Comparison of ENCODE assay signal across 8 mouse cellular contexts in genomic region chr6:40689180-40689579, GRCm38 (mm10).
DNase-seq lines count a peak whose midpoint lies in the region; ATAC-seq and TF ChIP-seq lines count a peak whose summit lies in the region.

No protein-coding gene starts in this region.

- ATAC-seq in forebrain, embryonic 14.5 days, result peak; percentile 85

- H3K9me3 ChIP-seq in forebrain, embryonic 14.5 days (replicated peaks; ENCODE audit: control insufficient read depth, low read length), result no peaks in the 10 kb centered on the region

- 25% methylated on average over 5 of the region's 5 CpGs for WGBS in liver, adult 2 months
- WGBS in forebrain, embryonic 14.5 days, result 10% methylated on average over 5 of the region's 5 CpGs

- intact Hi-C loops in left cerebral cortex, postnatal 4 days (cut with DNase I), result loop anchor here (2.0 to 5.0 kb wide), 2 partner anchors 70 to 212 kb away; no protein-coding TSS in a partner anchor

- peaks cover 52% of the 10 kb centered on the region for H3K36me3 ChIP-seq in liver, adult 2 months (ENCODE audit: control insufficient read depth, insufficient read depth, low read length)
- H3K36me3 ChIP-seq in forebrain, embryonic 14.5 days (ENCODE audit: control insufficient read depth, insufficient read depth, low read length), result no peaks in the 10 kb centered on the region

- no peak overlapping the region for H3K4me2 ChIP-seq in forebrain, embryonic 14.5 days (ENCODE audit: low read length)

- TF ChIP-seq CTCF in liver, adult 2 months (IDR thresholded peaks at IDR 0.05; ENCODE audit: low read depth, low read length), result peak; percentile 52

- no peak overlapping the region for H3K27ac ChIP-seq in liver, adult 2 months (replicated peaks; ENCODE audit: insufficient read depth, low read depth, low read length)
- no peak overlapping the region for H3K27ac ChIP-seq in forebrain, embryonic 14.5 days (ENCODE audit: low read depth, low read length)

- H3K79me2 ChIP-seq in liver, adult 2 months (ENCODE audit: control insufficient read depth, insufficient read depth, low read length), result no peaks in the 10 kb centered on the region

- no peak overlapping the region for H3K4me3 ChIP-seq in liver, adult 2 months (ENCODE audit: insufficient read depth, low read depth, low read length)
- H3K4me3 ChIP-seq in forebrain, embryonic 14.5 days (ENCODE audit: low read depth, low read length), result no peak overlapping the region

- H3K4me1 ChIP-seq in liver, adult 2 months (ENCODE audit: control insufficient read depth, insufficient read depth, low read length), result no peaks in the 10 kb centered on the region
- no peaks in the 10 kb centered on the region for H3K4me1 ChIP-seq in forebrain, embryonic 14.5 days (ENCODE audit: control insufficient read depth, insufficient read depth, low read length)

- no peak for TF ChIP-seq POLR2A in liver, adult 2 months (IDR thresholded peaks at IDR 0.05; ENCODE audit: extremely low read depth, insufficient read depth, low read length)

- DNase-seq in liver, adult 2 months (ENCODE audit: extremely low read depth, low read depth, low spot score), result peak; percentile 53
- DNase-seq in liver, result no peak
- peak; percentile 63 for DNase-seq in c-Kit-positive CD71-negative TER-119-negative erythroid progenitor cells, embryonic 14.5 days (ENCODE audit: low read depth)
- DNase-seq in forebrain, embryonic 14.5 days (ENCODE audit: low spot score), result peak; percentile 92
- peak; percentile 16 for DNase-seq in kidney, adult 11 months
- peak; percentile 4 for DNase-seq in left cerebral cortex, postnatal 4 days
- peak; percentile 19 for DNase-seq in neural tube, embryonic 10.5 days (ENCODE audit: extremely low spot score, low spot score)
- no peak for DNase-seq in urinary bladder, postnatal 25 days (ENCODE audit: low spot score)

- no peaks in the 10 kb centered on the region for H3K27me3 ChIP-seq in liver, adult 2 months (ENCODE audit: control insufficient read depth, insufficient read depth, low read length)
- no peaks in the 10 kb centered on the region for H3K27me3 ChIP-seq in forebrain, embryonic 14.5 days (replicated peaks; ENCODE audit: control insufficient read depth, insufficient read depth, low read length)

- no peak overlapping the region for H3K9ac ChIP-seq in liver, adult 2 months (ENCODE audit: low read depth, low read length)
- no peak overlapping the region for H3K9ac ChIP-seq in forebrain, embryonic 14.5 days (ENCODE audit: low read length)

Comparison
In these comparisons a context has a peak if more than half of its experiments do, and no peak if none do; other contexts are left out.
1. DNase-seq: peak in liver, adult 2 months (single experiment), c-Kit-positive CD71-negative TER-119-negative erythroid progenitor cells, embryonic 14.5 days (single experiment), forebrain, embryonic 14.5 days (single experiment), kidney, adult 11 months (single experiment), left cerebral cortex, postnatal 4 days (single experiment) and neural tube, embryonic 10.5 days (single experiment); none in liver (single experiment) and urinary bladder, postnatal 25 days (single experiment).